Comparison of ENCODE assay signal across 15 mouse cellular contexts in genomic region chr16:52329420-52329819, GRCm38 (mm10).
"Had no signal": no experiment of that assay in that cellular context is flagged by ENCODE, and none has a peak within 500 bp of the region (broad histone marks: within the 10 kb centered on the region; RNA-seq: fewer than 3 reads in every experiment).

No protein-coding gene starts in this region.

- DNase-seq: gastrocnemius, adult 2 months; gastrocnemius, postnatal 10 days; gastrocnemius, postnatal 25 days; heart, adult 11 months; heart, adult 2 months; heart, postnatal 4 days; kidney, adult 11 months; kidney, adult 2 months; kidney, adult 9 months; kidney, postnatal 14 days; kidney, postnatal 36 days; liver had no signal

- ATAC-seq: hindbrain, embryonic 16.5 days; intestine, embryonic 16.5 days; liver, embryonic 12.5 days had no signal
